Mouse (Mus musculus): ENCODE data around the gene Nova1. TPM values are rescaled to one million over a fixed set of nuclear protein-coding genes. Genes with fewer than 3 reads are reported as not detected.

Nova1 gene
- polyA plus RNA-seq, 2 experiments: 0.01 to 0.09 TPM

DNA sequence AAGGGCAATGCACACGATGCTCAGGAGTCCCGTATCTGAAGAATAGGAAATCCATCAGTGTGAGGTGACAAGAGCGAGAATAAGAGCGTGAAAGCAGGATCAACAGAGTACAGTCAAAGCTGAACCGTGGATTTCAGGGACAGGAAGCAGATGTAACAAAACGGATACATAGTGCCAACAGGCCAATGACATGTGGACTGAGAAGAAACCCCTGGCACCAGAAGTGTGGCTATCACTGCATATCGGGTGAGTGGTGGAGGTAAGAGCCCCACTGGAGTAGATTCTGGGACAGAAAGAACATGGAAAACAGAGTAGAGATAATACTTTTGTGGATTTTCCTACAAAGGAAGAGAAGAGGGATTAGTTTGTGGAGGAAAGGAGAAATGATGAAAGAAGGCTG is 109.3 kb downstream of the Nova1 start:
- WGBS (ENCODE audit: insufficient replicate concordance): 50% methylated on average over 7 of the region's 7 CpGs
- Histone ChIP-seq H3K4me2 (ENCODE audit: low read depth) (no peak overlapping the region), H3K4me3 (ENCODE audit: insufficient read depth in 1 of 2, low read depth in 2 of 2, low read length in 2 of 2) (no peak overlapping the region), H3K4me1 (replicated peaks; ENCODE audit: control insufficient read depth in 2 of 2, insufficient read depth in 2 of 2, low read length in 1 of 2) (no peaks in the 10 kb centered on the region), H3K9ac (replicated peaks) (no peak overlapping the region), H3K27ac (no peak overlapping the region), H3K9me3 (ENCODE audit: control insufficient read depth, low read length) (no peaks in the 10 kb centered on the region), H3K36me3 (replicated peaks; ENCODE audit: control insufficient read depth, insufficient read depth, low read depth) (no peaks in the 10 kb centered on the region), H3K27me3 (ENCODE audit: control insufficient read depth, insufficient read depth, low read length) (no peaks in the 10 kb centered on the region)
- DNase-seq (ENCODE audit: low read depth in 3 of 3, low spot score in 3 of 3) (no peak), ATAC-seq (ENCODE audit: insufficient read depth) (no peak)
- no peak for TF ChIP-seq CTCF (IDR thresholded peaks at IDR 0.05; ENCODE audit: low read depth)
- no peak for TF ChIP-seq EP300 (IDR thresholded peaks at IDR 0.05; ENCODE audit: low read depth)

DNA sequence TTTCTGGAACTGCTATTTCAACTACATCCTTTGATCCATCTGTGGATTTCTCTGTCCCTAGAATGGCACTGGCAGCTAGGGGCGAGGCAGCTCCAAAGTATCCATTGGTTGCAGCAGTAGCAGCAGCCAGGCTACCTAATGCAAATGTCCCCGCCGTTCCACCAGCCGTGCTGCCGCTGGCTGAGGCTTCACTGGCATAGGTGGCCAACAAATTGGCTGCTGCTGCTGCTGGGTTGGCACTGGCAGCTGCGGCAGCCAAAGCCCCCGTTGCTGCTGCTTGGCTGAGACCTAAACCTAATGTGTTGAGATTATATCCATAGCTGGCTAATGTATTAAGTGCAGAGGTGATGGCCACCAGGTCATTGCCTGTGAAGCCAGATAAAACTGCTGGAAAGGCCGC is 118.5 kb downstream of the Nova1 start:
- WGBS (ENCODE audit: insufficient replicate concordance): 65% methylated on average over 8 of the region's 8 CpGs
- Histone ChIP-seq H3K4me1 (replicated peaks; ENCODE audit: control insufficient read depth in 2 of 2, insufficient read depth in 2 of 2, low read length in 1 of 2) (no peaks in the 10 kb centered on the region), H3K4me3 (ENCODE audit: insufficient read depth in 1 of 2, low read depth in 2 of 2, low read length in 2 of 2) (no peak overlapping the region), H3K9me3 (ENCODE audit: control insufficient read depth, low read length) (no peaks in the 10 kb centered on the region), H3K9ac (replicated peaks) (no peak overlapping the region), H3K27me3 (ENCODE audit: control insufficient read depth, insufficient read depth, low read length) (no peaks in the 10 kb centered on the region), H3K36me3 (replicated peaks; ENCODE audit: control insufficient read depth, insufficient read depth, low read depth) (no peaks in the 10 kb centered on the region), H3K4me2 (ENCODE audit: low read depth) (no peak overlapping the region), H3K27ac (no peak overlapping the region)
- no peak for ATAC-seq (ENCODE audit: insufficient read depth)
- no peak for DNase-seq (ENCODE audit: low read depth in 3 of 3, low spot score in 3 of 3)
- no peak for TF ChIP-seq CTCF (IDR thresholded peaks at IDR 0.05; ENCODE audit: low read depth)
- no peak for TF ChIP-seq EP300 (IDR thresholded peaks at IDR 0.05; ENCODE audit: low read depth)

DNA sequence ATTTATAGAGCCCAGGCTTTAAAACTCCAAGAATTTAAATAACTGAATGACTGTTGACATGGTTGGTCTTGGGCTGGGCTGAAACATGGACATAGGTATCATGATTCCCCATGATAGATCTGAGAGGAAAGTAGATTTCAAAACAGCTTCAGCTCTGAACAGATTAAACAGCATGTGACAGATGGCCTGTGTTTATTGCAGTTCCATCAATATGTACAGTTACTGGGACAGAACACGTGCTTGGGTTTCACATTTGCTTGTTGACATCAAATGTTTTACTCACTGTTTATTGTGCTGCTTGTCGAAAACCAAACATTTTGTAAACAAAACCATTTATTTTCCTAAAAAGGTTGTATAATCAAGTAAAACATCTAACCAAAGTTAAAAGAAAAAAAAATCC is 142.4 kb downstream of the Nova1 start:
- Histone ChIP-seq H3K4me2 (ENCODE audit: low read depth) (no peak overlapping the region), H3K4me3 (ENCODE audit: insufficient read depth in 1 of 2, low read depth in 2 of 2, low read length in 2 of 2) (no peak overlapping the region)
- WGBS (ENCODE audit: insufficient replicate concordance): 57% methylated on average over 2 of the region's 2 CpGs

DNA sequence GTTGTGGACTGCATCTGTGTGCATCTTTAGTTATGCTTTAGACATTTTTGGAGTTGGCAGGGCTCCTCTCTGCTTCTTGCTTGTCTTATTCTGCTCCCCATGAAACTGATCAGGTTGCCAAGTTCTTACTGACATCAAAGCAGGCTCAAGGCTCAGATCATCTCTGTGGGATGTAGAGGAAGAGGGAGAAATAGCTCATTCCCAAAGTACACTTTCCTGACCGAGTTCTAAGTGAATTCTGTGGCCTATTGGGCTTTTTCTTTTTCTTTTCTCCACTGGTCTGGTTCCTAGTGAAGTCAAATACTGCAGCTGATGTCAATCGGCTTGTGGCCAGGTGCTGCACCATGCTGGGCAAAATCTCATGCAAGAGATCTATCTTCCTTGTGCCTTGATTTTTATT is 152.0 kb downstream of the Nova1 start:
- TF ChIP-seq CTCF (IDR thresholded peaks at IDR 0.05; ENCODE audit: low read depth) (no peak), EP300 (IDR thresholded peaks at IDR 0.05; ENCODE audit: low read depth) (no peak)
- Histone ChIP-seq H3K9ac (replicated peaks) (no peak overlapping the region), H3K36me3 (replicated peaks; ENCODE audit: control insufficient read depth, insufficient read depth, low read depth) (no peaks in the 10 kb centered on the region), H3K4me3 (ENCODE audit: insufficient read depth in 1 of 2, low read depth in 2 of 2, low read length in 2 of 2) (no peak overlapping the region), H3K4me1 (replicated peaks; ENCODE audit: control insufficient read depth in 2 of 2, insufficient read depth in 2 of 2, low read length in 1 of 2) (no peaks in the 10 kb centered on the region), H3K4me2 (ENCODE audit: low read depth) (no peak overlapping the region), H3K27me3 (ENCODE audit: control insufficient read depth, insufficient read depth, low read length) (no peaks in the 10 kb centered on the region), H3K27ac (no peak overlapping the region), H3K9me3 (ENCODE audit: control insufficient read depth, low read length) (no peaks in the 10 kb centered on the region)
- no peak for ATAC-seq (ENCODE audit: insufficient read depth)
- no peak for DNase-seq (ENCODE audit: low read depth in 3 of 3, low spot score in 3 of 3)
- WGBS (ENCODE audit: insufficient replicate concordance): 26% methylated on average over 2 of the region's 2 CpGs

More for the DNA sequence above, 142.4 kb downstream of the Nova1 start:
- no peaks in the 10 kb centered on the region for H3K4me1 ChIP-seq (replicated peaks; ENCODE audit: control insufficient read depth in 2 of 2, insufficient read depth in 2 of 2, low read length in 1 of 2)
- H3K9me3 ChIP-seq (ENCODE audit: control insufficient read depth, low read length): no peaks in the 10 kb centered on the region
- no peak for DNase-seq (ENCODE audit: low read depth in 3 of 3, low spot score in 3 of 3)
- H3K27ac ChIP-seq: no peak overlapping the region
- H3K36me3 ChIP-seq (replicated peaks; ENCODE audit: control insufficient read depth, insufficient read depth, low read depth): no peaks in the 10 kb centered on the region
- TF ChIP-seq EP300 (IDR thresholded peaks at IDR 0.05; ENCODE audit: low read depth) (no peak), CTCF (IDR thresholded peaks at IDR 0.05; ENCODE audit: low read depth) (no peak)
- H3K27me3 ChIP-seq (ENCODE audit: control insufficient read depth, insufficient read depth, low read length): no peaks in the 10 kb centered on the region
- ATAC-seq (ENCODE audit: insufficient read depth): no peak
- no peak overlapping the region for H3K9ac ChIP-seq (replicated peaks)

DNA sequence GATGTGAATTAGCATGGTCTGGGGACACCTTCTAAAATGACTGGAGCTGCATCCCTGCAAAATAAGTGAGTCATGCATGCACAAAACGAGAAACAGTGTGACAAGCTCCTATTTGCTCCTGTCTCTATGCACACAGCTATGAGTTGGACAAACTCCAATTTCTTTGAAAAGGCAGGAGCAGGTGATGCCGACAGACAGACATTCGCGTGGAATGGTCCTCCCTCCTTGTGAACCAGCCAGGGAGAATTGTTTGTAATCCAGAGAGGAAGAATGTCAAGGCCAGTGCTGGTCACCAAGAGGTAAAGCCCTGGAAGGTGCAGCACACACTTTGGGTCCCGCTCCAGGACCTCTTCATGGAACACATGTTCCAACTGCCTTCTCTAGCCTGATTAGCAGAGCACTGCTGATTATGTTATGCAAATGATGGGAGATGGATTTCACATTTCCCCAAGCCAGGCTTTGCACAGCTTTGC is 172.6 kb downstream of the Nova1 start:
- TF ChIP-seq CTCF (IDR thresholded peaks at IDR 0.05; ENCODE audit: low read depth): no peak
- no peak for TF ChIP-seq EP300 (IDR thresholded peaks at IDR 0.05; ENCODE audit: low read depth)
- Histone ChIP-seq H3K4me1 (replicated peaks; ENCODE audit: control insufficient read depth in 2 of 2, insufficient read depth in 2 of 2, low read length in 1 of 2) (no peaks in the 10 kb centered on the region), H3K9me3 (ENCODE audit: control insufficient read depth, low read length) (no peaks in the 10 kb centered on the region), H3K9ac (replicated peaks) (no peak overlapping the region), H3K4me3 (ENCODE audit: insufficient read depth in 1 of 2, low read depth in 2 of 2, low read length in 2 of 2) (no peak overlapping the region), H3K27me3 (ENCODE audit: control insufficient read depth, insufficient read depth, low read length) (no peaks in the 10 kb centered on the region), H3K36me3 (replicated peaks; ENCODE audit: control insufficient read depth, insufficient read depth, low read depth) (no peaks in the 10 kb centered on the region), H3K4me2 (ENCODE audit: low read depth) (no peak overlapping the region), H3K27ac (no peak overlapping the region)
- ATAC-seq (ENCODE audit: insufficient read depth) (no peak), DNase-seq (ENCODE audit: low read depth in 3 of 3, low spot score in 3 of 3) (no peak)
- 55% methylated on average over 5 of the region's 5 CpGs for WGBS (ENCODE audit: insufficient replicate concordance)

All from liver, embryonic 14.5 days (tissue).